Mouse (Mus musculus) CD8-positive naive resting alpha-beta T cell, adult 57 days (primary cell): ENCODE measurements around the gene Alg10b. TPM values are rescaled to one million over a fixed set of nuclear protein-coding genes. Genes with fewer than 3 reads are reported as not detected.

Experiments
- total RNA-seq: library from RNA; stranded (reverse); gene quantifications from one replicate; pipeline ENCODE4 v1.2.4, GENCODE M21; 2023

The Alg10b gene
- total RNA-seq: 16.4 TPM

DNA sequence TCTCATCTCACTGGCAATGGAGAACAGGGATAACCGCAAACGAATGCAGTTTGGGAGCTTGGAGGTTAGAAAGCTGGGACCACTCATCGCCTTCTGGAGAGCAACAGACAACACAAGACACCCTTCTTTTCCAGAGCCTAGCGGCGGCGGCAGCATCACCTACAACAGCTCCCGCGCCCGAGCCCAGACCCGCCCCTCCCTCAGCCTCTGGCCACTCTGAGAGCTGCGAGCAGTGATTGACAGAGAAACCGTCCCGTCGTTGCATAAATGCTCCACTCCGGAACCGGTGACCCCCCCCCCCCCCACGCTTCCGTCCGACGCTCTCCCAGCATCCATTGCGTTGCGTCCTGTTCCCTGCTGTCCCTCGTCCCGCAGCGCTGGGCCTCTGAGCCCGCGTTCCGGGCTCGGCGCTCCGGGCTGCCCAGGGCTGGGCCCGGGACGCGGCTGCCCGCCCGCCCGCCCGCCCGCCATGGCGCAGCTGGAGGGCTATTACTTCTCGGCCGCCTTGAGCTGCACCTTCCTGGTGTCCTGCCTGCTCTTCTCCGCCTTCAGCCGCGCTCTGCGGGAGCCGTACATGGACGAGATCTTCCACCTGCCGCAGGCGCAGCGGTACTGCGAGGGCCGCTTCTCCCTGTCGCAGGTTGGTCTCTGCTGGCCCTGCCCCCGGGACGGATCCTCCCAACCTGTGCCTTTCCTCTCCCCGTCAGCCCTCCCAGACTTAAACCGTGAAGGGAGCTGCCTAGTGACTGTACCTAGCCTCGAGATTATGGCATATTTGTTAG is at the start of gene Alg10b:
Gene Alg10b, plus strand, starts transcription at position 343 of the 782 bp plus-strand sequence.

